Mouse (Mus musculus): ENCODE measurements around the gene Slc25a30.

DNA sequence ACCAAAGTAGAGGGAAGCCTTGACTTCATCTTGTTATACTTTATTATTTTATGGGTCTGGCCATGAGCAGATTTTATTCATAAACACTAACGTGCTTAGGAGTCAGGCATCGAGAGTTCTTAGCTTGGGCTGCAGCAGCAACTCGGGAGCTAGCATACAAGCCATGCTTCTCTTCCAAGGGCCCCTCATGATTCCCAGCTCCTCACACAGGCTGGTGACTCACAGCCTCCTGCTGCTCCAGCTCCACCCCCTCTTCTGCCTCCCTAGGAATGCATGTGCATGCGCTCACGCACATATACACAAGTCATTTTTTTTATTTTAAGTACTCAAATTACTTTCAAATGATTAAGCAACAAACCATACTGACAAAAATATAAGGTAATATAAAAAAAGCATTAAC lies 58.7 kb downstream of the Slc25a30 start:
- TF ChIP-seq POLR2A (IDR thresholded peaks at IDR 0.05; ENCODE audit: insufficient read depth, low read length) = no peak
- no peak for TF ChIP-seq CTCF (IDR thresholded peaks at IDR 0.05; ENCODE audit: low read depth, low read length)
- TF ChIP-seq EP300 (IDR thresholded peaks at IDR 0.05; ENCODE audit: insufficient read depth, low read depth, low read length) = no peak
